Mouse (Mus musculus) fat pad, adult 2 months (tissue): ENCODE data around the gene 2310007B03Rik.

Source experiments
- DNase-seq: peaks from one replicate; pipeline ENCODE4 v3.0.0-alpha.2; 2011; ENCODE audit warnings: low read depth, low spot score; ENCODE audit errors: extremely low read depth

Gene 2310007B03Rik

DNA sequence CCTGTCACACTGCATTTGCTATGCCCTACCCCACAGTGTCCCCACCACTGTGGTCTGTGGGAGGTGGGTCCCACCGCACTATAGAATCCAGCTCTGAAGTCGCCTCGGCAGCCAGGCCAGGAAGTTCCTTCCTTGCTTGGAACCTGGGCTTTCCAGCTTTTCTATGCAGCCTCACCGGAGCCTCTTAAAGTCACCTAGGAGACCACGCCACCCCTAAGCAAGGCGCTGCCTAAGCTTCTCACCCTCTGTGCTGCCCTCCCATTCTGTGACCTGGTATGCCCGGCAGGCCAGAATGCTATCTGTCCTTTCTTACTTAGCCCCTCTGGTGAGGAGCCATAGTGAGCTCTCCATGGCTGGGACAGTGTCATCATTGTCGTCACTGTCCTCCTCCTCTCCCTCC lies 602 bp upstream of the 2310007B03Rik start:
- DNase-seq = no peak

- DNase-seq = no peak
Measured at GRCm38 (mm10) chr1:93159566-93160500, 915 bp downstream of the 2310007B03Rik start.

DNA sequence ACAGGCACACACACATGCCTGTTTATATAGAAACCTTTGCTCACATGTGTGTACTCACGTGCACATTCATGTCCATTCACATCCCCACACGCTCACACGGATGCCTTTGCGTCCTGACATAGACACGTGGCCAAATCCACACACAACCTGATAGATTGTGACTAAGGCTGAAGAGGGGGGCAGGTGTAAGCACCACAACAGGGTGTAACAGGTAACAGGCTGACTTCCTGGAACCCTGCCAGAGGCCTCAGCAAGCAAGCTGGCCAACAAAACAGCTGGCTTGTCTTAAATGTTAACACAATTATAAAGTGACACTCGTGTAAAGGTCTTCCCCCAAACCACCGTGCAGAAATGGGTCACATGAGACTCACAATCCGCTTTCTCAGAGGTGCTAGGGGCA lies 1.8 kb downstream of the 2310007B03Rik start:
- no peak for DNase-seq

- no peak for DNase-seq
Measured at GRCm38 (mm10) chr1:93157566-93157965, 3.2 kb downstream of the 2310007B03Rik start.

DNA sequence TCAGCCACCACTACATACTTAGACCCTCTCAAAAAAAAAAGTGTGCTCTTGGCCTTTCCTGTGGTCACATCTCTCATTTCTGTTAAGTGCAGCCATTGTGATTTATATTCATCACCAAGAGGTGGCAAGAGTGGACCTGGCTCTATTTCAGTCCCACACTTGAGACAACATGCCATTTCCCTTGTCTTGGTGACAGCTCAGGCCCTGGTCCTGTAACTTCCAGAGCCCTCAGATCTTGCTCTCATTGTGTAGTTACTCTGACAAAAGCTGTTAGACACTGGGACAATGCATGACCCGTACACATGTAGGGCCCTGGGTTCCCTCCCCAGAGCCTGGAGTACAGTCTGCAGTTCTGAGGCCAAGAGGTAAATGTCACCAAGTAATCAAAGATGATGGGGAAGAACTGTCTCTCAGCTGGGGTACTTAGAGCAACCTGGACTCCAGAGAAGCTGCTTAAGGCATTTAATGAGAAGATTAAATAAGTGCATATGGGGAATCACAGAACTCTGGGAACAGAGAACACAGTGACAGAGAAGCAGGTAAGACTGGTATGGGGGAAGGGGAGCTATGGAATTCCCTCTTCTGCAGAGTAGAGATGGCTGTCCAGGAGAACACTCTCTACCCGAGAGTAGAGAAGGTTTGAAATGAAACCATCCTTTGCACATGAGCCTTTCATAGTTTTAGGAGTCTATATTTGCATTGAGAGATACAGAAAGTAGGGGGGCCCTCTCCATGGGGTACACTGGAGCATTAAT lies 9.7 kb downstream of the 2310007B03Rik start:
- no peak for DNase-seq

DNA sequence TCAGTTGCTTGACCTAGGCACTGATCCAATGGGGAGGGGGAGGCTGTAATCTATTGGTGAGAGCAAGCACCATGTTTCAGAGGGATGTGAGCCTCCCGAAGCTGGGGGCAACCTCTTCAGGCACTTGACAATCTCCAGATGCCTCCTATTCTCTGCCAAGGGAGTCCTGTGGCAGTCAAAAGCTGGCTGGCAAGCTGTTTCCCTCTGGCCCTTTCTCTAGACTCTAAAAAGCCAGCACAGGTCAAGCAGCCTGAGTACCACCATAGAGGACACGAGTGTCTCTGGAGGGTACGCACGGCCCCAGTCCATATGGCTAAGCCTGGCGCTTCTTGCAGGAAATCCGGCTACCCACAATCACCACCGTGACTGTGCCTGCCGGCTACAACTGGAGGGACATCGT lies 16.6 kb downstream of the 2310007B03Rik start:
- no peak for DNase-seq

DNA sequence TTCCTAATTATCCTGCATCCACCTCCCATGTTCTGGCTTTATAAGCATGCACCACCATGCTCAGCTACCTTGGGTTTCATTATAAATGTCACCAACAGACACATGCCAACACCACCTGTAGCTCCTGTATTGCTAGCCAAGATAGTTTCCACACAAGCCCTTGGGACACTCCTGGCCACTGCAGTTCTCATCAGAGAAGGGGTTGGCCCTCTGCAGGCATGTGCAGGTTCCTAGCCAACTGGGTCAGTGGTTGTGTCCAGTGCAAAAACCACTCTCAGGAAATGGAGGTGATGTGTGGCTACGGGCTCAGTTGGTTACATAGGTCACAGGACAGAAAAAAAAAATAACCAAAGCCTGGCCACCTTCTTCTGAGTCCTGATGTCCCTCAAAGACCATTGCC lies 17.9 kb downstream of the 2310007B03Rik start:
- DNase-seq = no peak

DNA sequence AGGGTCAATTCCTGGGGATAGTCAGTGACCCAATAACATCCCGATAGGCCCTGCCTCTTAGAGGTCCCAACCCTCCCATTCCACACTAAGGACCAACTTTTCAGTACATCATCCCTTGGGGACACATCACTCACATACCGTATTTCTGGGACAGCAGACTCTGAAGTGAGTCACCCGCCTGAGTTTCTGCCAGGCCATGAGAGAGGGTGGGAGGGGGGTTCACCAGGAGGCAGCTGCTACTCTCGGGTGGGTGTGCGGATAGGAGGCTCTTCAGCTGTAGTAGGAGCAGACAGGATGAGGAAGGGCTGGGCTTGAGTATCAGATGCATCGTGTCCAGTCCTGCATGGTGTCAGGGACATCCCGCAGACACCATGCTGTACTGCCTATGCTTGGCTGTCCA lies 21.0 kb downstream of the 2310007B03Rik start:
- DNase-seq = no peak

DNA sequence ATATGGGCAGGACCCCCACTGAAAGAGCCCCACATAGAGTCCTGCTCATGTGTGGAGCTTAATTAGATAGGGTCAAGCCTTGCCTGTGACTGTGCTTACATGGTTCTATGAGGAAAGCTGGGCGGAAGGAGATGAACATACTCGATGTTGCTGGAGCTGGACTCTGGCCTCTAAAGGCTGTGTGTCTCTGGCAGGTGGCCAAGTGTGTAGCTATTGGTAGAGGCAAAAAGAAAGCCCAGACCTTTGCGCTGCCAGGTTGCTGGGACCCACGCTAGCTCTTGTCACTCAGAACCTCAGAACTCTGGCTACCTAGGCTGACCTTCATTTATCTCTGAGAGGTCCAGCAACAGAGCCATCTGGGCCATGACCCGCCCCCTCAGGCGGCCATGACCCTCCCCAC lies 22.2 kb downstream of the 2310007B03Rik start:
- DNase-seq = no peak

DNA sequence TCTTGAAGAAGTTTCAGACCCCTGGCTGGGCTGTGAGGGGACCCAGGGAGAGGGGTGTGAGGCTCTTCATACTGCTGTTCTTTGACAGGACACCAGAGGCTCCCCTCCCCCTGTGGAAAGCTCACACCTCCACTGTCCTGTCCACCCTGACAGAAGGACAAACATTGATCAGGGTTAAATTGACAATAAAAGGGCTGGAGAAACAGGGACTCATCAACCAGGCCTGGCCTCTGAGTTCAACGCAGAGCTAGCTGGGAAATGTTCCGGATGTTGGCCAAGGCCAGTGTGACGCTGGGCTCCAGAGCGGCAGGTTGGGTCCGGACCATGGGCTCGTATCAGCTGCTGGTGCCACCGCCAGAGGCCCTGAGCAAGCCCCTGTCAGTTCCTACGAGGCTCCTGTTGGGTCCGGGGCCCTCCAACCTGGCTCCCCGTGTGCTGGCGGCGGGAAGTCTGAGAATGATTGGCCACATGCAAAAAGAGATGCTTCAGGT lies 25.7 kb downstream of the 2310007B03Rik start, which contains the start of gene Agxt:
Gene Agxt, plus strand, starts transcription at position 205 of the 491 bp plus-strand sequence.
- DNase-seq = no peak

DNA sequence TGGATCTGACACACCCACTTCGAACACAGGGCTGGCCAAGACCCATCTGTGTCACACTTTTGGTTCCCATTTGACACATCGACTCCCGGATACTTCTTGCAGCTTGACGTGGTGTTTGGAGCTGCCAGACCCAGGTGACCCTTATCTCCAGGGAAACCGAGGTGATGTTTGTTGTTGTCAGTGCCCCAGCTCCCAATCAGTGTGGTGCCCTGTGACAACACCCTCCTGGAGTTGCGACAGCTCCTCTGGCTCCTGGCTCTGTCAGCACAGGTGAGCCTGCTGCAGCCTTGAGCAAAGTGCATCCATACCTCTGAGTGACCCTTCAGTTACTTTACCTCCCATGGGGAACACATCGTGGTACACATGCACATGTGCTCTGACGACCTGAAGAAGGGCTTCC lies 28.1 kb downstream of the 2310007B03Rik start:
- DNase-seq = no peak

GRCm38 (mm10) chr1:93130242-93130983 lies 30.3 kb downstream of the 2310007B03Rik start:
- DNase-seq = no peak

GRCm38 (mm10) chr1:93128710-93129349 lies 31.9 kb downstream of the 2310007B03Rik start:
- DNase-seq = no peak

DNA sequence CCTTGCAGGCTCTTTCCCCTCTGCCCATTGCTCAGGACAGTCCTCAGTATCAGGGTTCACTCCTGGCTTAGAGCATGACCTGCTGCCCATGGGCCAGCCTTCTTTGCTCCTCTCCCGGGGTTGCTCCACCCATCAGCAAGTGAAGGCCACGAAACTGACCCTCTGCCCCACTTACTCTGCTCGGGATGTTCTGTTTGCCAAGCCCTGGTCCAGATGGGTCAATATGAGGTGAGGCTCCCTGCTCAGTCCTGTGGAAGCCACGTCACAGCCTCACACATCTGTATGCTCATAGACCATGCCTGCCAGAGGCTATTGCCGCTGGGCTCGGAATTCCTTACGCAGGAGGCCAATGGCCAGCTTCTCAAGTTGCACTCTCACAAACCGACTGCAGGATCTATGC lies 32.5 kb downstream of the 2310007B03Rik start:
- DNase-seq = no peak

DNA sequence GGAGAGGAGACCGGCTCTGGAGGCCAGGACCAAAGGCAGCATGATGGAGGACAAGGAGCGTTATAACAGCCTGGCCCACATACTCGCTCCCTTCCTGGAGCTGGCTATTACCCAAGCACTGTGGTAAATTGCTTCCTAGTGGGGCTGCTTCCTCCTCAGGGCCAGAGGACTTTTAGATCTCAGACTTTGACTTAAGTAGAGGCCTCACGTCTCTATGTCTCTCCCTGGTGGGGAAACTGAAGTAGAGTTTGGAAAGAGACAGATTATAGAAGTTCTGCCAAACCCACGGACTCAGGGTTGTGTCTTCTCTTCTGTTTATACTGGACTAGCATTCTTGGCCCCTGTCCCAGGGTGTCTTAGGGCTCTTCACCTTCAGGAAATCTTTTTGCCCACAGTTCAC lies 35.5 kb downstream of the 2310007B03Rik start:
- DNase-seq = no peak

DNA sequence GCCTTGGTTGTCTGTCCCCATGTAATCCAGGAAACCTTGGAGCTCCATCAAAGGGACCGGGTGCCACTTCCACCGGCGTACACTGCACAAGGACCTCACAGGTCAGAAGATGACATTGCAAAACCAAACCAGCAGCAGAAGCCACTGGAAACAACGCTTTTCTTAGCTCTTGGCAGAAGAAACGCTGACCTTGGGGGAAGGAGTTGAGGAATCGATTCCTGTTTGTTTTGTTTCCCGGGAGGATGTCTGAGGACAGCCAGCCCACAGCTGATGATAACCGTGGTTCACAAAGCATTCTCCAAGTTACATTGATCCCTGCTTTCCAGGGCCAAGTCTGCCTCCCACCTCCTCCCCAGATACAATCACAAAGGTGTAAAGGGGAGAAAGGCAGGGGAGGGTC lies 36.7 kb downstream of the 2310007B03Rik start:
- DNase-seq = no peak

- DNase-seq = no peak
Measured at GRCm38 (mm10) chr1:93123179-93123854, 37.4 kb downstream of the 2310007B03Rik start.

DNA sequence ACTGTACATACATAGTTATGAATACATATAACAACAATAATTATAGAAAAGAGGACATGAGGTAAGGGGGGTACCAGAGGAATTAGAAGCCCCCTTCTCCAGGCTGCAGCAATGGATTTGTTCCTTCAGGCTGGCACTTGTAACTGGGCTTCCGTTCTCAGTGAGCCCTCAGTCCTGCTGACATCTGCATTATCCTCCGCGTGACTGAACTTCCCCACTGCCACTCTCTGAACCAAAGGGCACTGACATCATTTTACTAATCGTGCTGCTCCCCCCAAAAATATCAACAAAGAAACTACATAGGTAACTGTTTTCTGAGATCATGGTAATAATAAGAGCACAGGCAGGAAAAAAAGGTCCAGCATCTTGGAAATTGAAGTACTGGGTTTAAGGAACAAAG lies 41.9 kb downstream of the 2310007B03Rik start:
- DNase-seq = no peak

DNA sequence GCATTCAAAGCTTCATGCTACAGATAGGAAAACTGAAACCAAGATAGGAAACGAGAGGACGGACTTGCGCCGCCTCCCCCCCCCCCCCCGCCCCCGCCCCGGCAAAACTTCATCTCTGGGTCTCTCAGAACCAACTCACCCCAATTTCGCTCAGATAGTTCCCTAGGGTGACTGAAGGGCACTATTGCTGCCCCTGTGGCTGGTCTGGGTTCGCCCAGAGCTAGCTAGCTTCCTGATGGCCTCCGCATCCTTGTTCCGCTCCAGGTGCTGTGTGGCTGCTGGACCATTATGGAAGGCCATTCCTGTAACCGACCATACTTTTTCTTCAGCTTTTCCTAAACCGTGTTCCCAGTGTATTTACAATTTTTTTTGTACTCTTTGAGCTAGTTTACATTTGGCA lies 45.3 kb downstream of the 2310007B03Rik start:
- no peak for DNase-seq
